Mouse (Mus musculus) naive thymus-derived CD4-positive, alpha-beta T cell, adult 5 months (primary cell): ENCODE measurements around the gene Hspa4. TPM values are rescaled to one million over a fixed set of nuclear protein-coding genes. Genes with fewer than 3 reads are reported as not detected.

Source experiments
- polyA plus RNA-seq: library from polyadenylated mRNA; unstranded; fragments of 100-300 nt; shearing (Covaris generic); gene quantifications from one replicate; pipeline ENCODE4 v1.2.1, GENCODE M21; 2017

The Hspa4 gene
- 185 TPM for polyA plus RNA-seq

GRCm38 (mm10) chr11:53300330-53301166 lies at the start of gene Hspa4:
Gene Hspa4, minus strand, starts transcription at chr11:53300457.

GRCm38 (mm10) chr11:53324512-53324968 lies 24.3 kb upstream of the Hspa4 start, which contains the start of gene Zcchc10:
Gene Zcchc10, plus strand, starts transcription at chr11:53324679.

Other genes starting within 250 kb of the Hspa4 start
- 32.1 TPM for gene Zcchc10, start 24.2 kb upstream of the Hspa4 start, polyA plus RNA-seq
- 588 TPM for gene Aff4, start 50.4 kb upstream of the Hspa4 start, polyA plus RNA-seq
- not detected for gene Leap2, start 122.7 kb upstream of the Hspa4 start, polyA plus RNA-seq
- gene Uqcrq, start 130.4 kb upstream of the Hspa4 start, polyA plus RNA-seq, result 222 TPM
- 0.27 TPM for gene Gdf9, start 130.6 kb upstream of the Hspa4 start, polyA plus RNA-seq
- gene Gm10447, start 156.7 kb upstream of the Hspa4 start, polyA plus RNA-seq, result not detected
- gene Shroom1, start 156.7 kb upstream of the Hspa4 start, polyA plus RNA-seq, result not detected
- not detected for gene Gm9837, start 170.0 kb upstream of the Hspa4 start, polyA plus RNA-seq
- not detected for gene Gm9945, start 179.7 kb upstream of the Hspa4 start, polyA plus RNA-seq
- not detected for gene Sowaha, start 179.8 kb upstream of the Hspa4 start, polyA plus RNA-seq
- 1.2 TPM for gene Sept8, start 218.8 kb upstream of the Hspa4 start, polyA plus RNA-seq